Mouse (Mus musculus) megakaryocyte-erythroid progenitor cell, adult 5-6 weeks (primary cell): ENCODE measurements around the gene Nckap1l. TPM values are rescaled to one million over a fixed set of nuclear protein-coding genes. Genes with fewer than 3 reads are reported as not detected.
"Not testable (repeated sequence)": the region's sequence is repeated elsewhere in the genome, so short reads cannot be mapped to it uniquely, and the experiment has no call there.

ENCODE experiments used
- ATAC-seq: replicated peaks from 2 replicates; pipeline ENCODE4 v1.8.0; 2016; ENCODE audit warnings: mild to moderate bottlenecking, inconsistent platforms; ENCODE audit not compliant: severe bottlenecking, poor library complexity, low FRiP score, low TSS enrichment
- total RNA-seq, 2 experiments: library from RNA; stranded (forward) in 1 of 2; stranded (reverse) in 1 of 2; fragments of 200-1000, 215-1000 nt in 1 of 2; fragments of >200 nt in 1 of 2; fragmentation: Nextera tagmentation in 1 of 2; gene quantifications; 2 replicates each; pipeline ENCODE4 v1.2.3; 2014 to 2017

Gene Nckap1l
- total RNA-seq (2014; fragmentation: Nextera tagmentation): 40.1 and 49.9 TPM in 2 replicates
- 60.4 and 61.3 TPM in 2 replicates for total RNA-seq (2017)

GRCm38 (mm10) chr15:103453551-103454218 is at the start of gene Nckap1l:
Nckap1l (plus strand) TSS chr15:103453794.
- peak; percentile 100 for ATAC-seq

- ATAC-seq: not testable (repeated sequence)
Observed at GRCm38 (mm10) chr15:103405586-103405985, 48.0 kb upstream of the Nckap1l start.

- no peak for ATAC-seq
Observed at GRCm38 (mm10) chr15:103427017-103427416, 26.6 kb upstream of the Nckap1l start.

- ATAC-seq: peak; percentile 57; the same call in 1 of the 2 replicates
Observed at GRCm38 (mm10) chr15:103430241-103430640, 23.4 kb upstream of the Nckap1l start, which contains the start of gene Gtsf1. Gtsf1 (minus strand) TSS chr15:103430470.

GRCm38 (mm10) chr15:103445966-103446365 is 7.6 kb upstream of the Nckap1l start:
- ATAC-seq: peak; percentile 22; the same call in 1 of the 2 replicates

GRCm38 (mm10) chr15:103448369-103448768 is 5.2 kb upstream of the Nckap1l start, which contains the start of gene Gtsf2:
Gtsf2 (minus strand) TSS chr15:103448469.
- ATAC-seq: no peak

- no peak; the same call in 1 of the 2 replicates for ATAC-seq
Observed at GRCm38 (mm10) chr15:103454449-103454848, 855 bp downstream of the Nckap1l start.

- ATAC-seq: no peak
Observed at GRCm38 (mm10) chr15:103462539-103463261, 9.1 kb downstream of the Nckap1l start.

- ATAC-seq: no peak
Observed at GRCm38 (mm10) chr15:103471488-103472194, 18.0 kb downstream of the Nckap1l start.

GRCm38 (mm10) chr15:103472265-103472664 is 18.7 kb downstream of the Nckap1l start:
- ATAC-seq: no peak

GRCm38 (mm10) chr15:103473182-103473581 is 19.6 kb downstream of the Nckap1l start:
- no peak for ATAC-seq

- ATAC-seq: no peak
Observed at GRCm38 (mm10) chr15:103473769-103474168, 20.2 kb downstream of the Nckap1l start.

GRCm38 (mm10) chr15:103479080-103479606 is 25.5 kb downstream of the Nckap1l start:
- ATAC-seq: no peak

- ATAC-seq: no peak
Observed at GRCm38 (mm10) chr15:103480129-103480528, 26.5 kb downstream of the Nckap1l start.

- 0 out of 2 replicates have a peak, but pooled peaks have one; percentile 46 for ATAC-seq
Observed at GRCm38 (mm10) chr15:103482488-103482887, 28.9 kb downstream of the Nckap1l start.

GRCm38 (mm10) chr15:103484490-103484889 is 30.9 kb downstream of the Nckap1l start:
- ATAC-seq: no peak

- ATAC-seq: no peak
Observed at GRCm38 (mm10) chr15:103485106-103485505, 31.5 kb downstream of the Nckap1l start.

- ATAC-seq: no peak
Observed at GRCm38 (mm10) chr15:103486658-103487057, 33.1 kb downstream of the Nckap1l start.

- ATAC-seq: no peak
Observed at GRCm38 (mm10) chr15:103488336-103488735, 34.7 kb downstream of the Nckap1l start.
